Mouse (Mus musculus) megakaryocyte, embryonic 14.5 days (primary cell): Measurements from ENCODE around the gene Usp29. TPM values are rescaled to one million over a fixed set of nuclear protein-coding genes. Genes with fewer than 3 reads are reported as not detected.
"Not testable (repeated sequence)": the region's sequence is repeated elsewhere in the genome, so short reads cannot be mapped to it uniquely, and the experiment has no call there.

Experiments
- H3K27me3 ChIP-seq: replicated peaks from 2 replicates; pipeline ENCODE3; 2012; ENCODE audit warnings: inconsistent platforms
- H3K36me3 ChIP-seq: replicated peaks from 2 replicates; pipeline ENCODE3; 2012; ENCODE audit warnings: low read length, inconsistent platforms, mixed read lengths
- H3K4me1 ChIP-seq: 2 replicates; pipeline ENCODE4 v1.6.1; 2012; ENCODE audit warnings: inconsistent platforms
- H3K4me3 ChIP-seq: replicated peaks from 2 replicates; pipeline ENCODE3; 2012; ENCODE audit warnings: moderate library complexity, mild to moderate bottlenecking, inconsistent platforms
- H3K9me3 ChIP-seq: 2 replicates; pipeline ENCODE4 v1.6.1; 2012; ENCODE audit warnings: inconsistent platforms
- FLI1 ChIP-seq: IDR thresholded peaks from 2 replicates; pipeline ENCODE4 v1.6.1; 2012; ENCODE audit warnings: low read length, inconsistent platforms, mixed read lengths
- GATA1 ChIP-seq: IDR thresholded peaks from 3 replicates; pipeline ENCODE4 v1.6.1; 2012; ENCODE audit warnings: mixed read lengths, low read length, inconsistent platforms, borderline replicate concordance
- polyA plus RNA-seq: library from polyadenylated mRNA; stranded (reverse); fragments of >175 nt; gene quantifications from 2 replicates; pipeline ENCODE4 v1.2.3, GENCODE M21; 2012; ENCODE audit warnings: low replicate concordance; ENCODE audit not compliant: insufficient read depth

Usp29 gene
- polyA plus RNA-seq, 1 experiment = 0.46 TPM

DNA sequence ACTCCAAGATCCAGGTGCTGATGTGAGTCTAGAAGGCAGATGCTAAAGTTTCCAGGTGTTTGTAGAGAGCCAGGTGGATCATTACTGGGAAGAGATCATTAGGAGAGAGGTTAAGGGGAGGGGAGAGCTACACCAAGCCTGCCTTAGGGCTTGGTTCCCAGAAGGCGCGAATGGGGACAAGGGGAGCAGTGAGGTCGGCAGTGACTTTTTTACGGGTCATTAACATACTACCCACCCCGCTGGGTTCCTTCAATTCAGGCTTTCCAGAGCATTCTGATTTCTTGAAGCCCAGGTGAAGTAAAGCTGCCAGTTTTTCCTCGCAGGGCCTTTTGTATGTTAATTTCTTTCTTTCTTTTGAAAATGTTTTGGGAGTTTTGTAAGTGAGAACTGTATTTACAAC, 29.8 kb downstream of the Usp29 start:
- no peaks in the 10 kb centered on the region for H3K4me1 ChIP-seq
- peaks cover 41% of the 10 kb centered on the region for H3K9me3 ChIP-seq
- no peak overlapping the region for H3K4me3 ChIP-seq
- no peaks in the 10 kb centered on the region for H3K36me3 ChIP-seq
- H3K27me3 ChIP-seq = no peaks in the 10 kb centered on the region
- TF ChIP-seq GATA1 = no peak
- no peak for TF ChIP-seq FLI1

DNA sequence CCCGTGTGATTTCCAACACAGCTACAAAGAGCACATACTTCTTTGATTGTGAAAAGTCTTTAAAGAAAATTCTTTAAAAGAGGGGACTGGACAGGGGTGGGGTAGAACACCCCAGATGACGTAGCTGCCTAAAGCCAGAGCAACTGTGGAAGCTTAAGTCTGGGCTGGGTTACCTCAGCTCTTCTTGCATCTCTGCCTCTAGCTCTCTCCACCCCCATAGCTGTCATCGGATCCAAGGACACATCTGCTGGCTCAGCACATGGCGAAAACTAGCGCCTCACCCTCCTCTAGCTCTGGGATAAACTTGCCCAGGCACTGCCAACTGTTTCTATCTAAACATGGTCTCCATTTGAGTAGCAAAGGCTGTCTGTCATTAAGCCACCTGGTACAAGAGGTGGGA, 34.9 kb downstream of the Usp29 start:
- no peak for TF ChIP-seq FLI1
- TF ChIP-seq GATA1 = no peak
- Histone ChIP-seq H3K4me1 (no peaks in the 10 kb centered on the region), H3K9me3 (peaks cover 29% of the 10 kb centered on the region), H3K4me3 (no peak overlapping the region), H3K36me3 (no peaks in the 10 kb centered on the region), H3K27me3 (no peaks in the 10 kb centered on the region)

DNA sequence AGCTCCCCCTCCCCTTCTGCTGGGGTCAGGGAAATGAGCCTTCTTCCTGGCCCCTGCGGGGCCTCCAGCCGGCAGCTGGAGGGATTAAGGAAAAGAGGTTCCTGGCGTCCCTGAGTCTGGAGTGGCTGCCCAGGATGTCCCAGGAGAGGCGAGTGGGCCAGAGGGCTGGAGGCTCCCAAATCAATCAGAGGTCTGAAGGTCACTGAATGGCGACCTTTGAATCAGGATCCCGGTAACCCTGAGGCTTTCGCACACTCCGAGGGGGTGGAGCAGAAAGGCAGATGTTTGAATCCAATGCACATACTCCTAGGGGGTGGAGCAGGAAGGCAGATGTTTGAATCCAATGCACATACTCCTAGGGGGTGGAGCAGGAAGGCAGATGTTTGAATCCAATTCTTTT, 39.9 kb downstream of the Usp29 start:
- Histone ChIP-seq H3K27me3 (no peaks in the 10 kb centered on the region), H3K4me3 (no peak overlapping the region), H3K36me3 (no peaks in the 10 kb centered on the region), H3K4me1 (no peaks in the 10 kb centered on the region), H3K9me3 (peaks cover 35% of the 10 kb centered on the region)
- TF ChIP-seq FLI1 (no peak), GATA1 (no peak)

DNA sequence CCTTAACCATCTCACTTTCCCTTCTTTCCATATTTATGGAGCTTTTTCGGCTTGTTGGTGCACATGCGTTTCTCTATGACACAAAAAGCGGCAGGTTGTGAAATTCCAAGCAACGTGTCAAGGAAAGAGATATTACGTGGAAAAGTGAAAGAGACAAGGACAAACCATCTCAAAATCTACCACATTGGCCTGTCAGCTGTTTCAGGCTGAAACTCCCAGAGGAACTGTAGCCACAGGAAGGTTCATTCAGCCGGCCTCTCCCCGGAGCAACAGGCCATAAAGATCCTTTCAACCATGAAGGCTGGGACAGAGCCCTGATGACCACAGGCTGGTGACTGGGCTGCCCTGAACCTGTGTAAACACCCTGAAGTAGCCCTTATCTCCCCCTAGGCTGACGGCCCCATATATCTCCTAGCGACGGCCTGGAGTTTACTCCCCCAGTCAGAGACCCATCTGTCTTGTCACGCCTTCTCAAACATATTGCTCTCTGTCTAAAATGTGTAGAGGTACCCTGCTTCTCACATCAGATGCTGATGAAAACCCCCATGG, 43.6 kb downstream of the Usp29 start:
- peaks cover 43% of the 10 kb centered on the region for H3K9me3 ChIP-seq
- H3K36me3 ChIP-seq, H3K4me1 ChIP-seq, H3K4me3 ChIP-seq, H3K27me3 ChIP-seq: not testable (repeated sequence)

DNA sequence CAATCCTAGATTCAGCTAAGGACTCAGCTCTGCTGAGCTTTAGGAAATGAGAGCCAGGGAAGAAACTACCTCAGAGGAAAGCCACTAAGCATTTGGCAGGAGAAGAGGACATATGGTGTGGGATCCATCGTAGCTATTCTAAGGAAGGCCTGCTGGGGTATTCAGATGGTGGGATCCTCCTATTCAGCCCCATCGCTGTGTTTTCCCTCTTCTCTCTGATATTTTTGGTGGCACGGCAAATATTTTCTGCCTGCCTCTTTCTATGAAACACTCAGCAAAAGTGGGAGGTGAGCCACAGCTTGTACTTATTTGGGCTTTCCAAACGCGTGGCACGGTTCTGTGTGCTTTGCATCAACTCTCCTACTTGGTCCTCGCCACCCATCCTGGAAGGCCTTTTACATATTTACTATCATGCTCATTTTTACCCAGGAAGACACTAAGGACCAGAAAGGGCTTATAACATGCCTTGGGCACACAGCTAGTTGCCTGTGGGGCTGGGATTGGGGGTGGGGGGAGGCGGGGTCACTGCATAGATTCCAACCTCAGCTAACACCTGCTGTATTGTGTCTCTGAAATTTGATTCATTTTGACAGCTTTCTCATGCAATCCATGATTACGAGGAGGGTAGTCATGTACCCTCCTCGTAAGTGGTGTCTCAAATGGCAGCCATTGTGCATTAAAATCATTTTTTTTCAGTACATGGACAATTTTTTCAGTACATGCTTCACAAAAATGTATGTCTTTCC, 46.1 kb downstream of the Usp29 start:
- H3K27me3 ChIP-seq = no peaks in the 10 kb centered on the region
- TF ChIP-seq FLI1 = no peak
- no peak for TF ChIP-seq GATA1
- peaks cover 36% of the 10 kb centered on the region for H3K9me3 ChIP-seq
- H3K4me3 ChIP-seq = no peak overlapping the region
- no peaks in the 10 kb centered on the region for H3K36me3 ChIP-seq
- H3K4me1 ChIP-seq = no peaks in the 10 kb centered on the region

DNA sequence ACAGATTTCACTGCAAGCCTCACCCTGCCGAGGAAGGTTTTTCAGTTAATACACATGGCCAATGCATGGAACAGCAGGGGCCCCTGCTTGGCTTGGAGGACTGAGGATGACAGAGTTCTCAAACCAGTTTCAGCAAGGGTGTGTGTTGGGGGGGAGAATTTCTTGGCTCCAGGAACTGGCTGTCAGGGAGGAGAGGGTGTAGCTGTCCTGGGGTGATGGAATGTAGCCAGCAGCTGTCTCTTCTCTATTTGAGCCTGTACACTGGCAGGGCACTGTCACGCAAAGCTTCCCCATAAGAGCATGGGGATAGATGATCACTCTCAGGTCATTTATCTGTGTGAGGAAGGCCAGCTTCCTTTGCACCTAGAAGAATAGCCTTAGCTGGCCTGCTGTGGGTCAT, 46.7 kb downstream of the Usp29 start:
- TF ChIP-seq GATA1 (no peak), FLI1 (no peak)
- no peaks in the 10 kb centered on the region for H3K27me3 ChIP-seq
- H3K4me3 ChIP-seq = no peak overlapping the region
- peaks cover 41% of the 10 kb centered on the region for H3K9me3 ChIP-seq
- H3K4me1 ChIP-seq = no peaks in the 10 kb centered on the region
- no peaks in the 10 kb centered on the region for H3K36me3 ChIP-seq

DNA sequence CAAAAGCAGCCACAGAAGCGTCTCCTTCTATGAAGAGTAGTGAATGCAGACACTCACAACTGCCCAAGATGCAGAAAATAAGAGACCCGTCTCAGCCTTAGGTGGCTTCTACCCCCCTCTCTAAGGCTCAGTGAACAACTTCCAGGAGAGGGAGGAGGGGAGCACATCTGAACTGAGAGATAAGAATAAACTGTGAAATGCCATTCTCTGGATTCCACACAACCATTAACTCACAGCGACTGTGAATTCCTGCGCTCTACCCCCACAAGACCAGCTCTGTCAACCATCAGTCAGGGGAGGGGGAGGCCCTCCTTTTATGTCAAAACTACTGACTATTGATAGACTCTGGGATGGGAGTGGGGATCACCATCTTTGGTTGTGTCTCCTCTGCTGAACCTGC, 47.3 kb downstream of the Usp29 start:
- no peaks in the 10 kb centered on the region for H3K36me3 ChIP-seq
- TF ChIP-seq GATA1 (no peak), FLI1 (no peak)
- H3K4me3 ChIP-seq = no peak overlapping the region

DNA sequence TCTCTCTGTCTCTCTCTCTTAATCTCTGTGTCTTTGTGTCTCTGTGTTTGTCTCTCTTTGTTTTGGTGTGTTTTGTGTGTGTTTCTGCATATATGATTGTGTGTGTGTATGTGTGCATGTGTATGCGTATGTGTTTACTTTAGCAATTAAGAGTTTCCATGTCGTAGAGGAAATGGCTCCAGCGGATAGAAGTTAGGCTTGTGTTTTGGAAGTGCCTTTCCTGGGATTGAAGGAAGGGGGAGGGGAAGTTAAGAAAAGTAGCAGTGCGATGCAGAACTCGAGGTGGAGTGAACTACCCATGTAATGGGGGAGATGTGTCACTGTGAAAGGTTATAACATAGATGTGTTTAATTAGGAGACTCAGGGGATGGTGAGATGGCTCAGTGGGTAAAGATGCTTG, 48.8 kb downstream of the Usp29 start:
- TF ChIP-seq GATA1 = no peak
- TF ChIP-seq FLI1 = no peak
- Histone ChIP-seq H3K4me3 (no peak overlapping the region), H3K27me3 (no peaks in the 10 kb centered on the region), H3K4me1 (no peaks in the 10 kb centered on the region), H3K36me3 (no peaks in the 10 kb centered on the region), H3K9me3 (peaks cover 47% of the 10 kb centered on the region)

More for the DNA sequence above, 47.3 kb downstream of the Usp29 start:
- no peaks in the 10 kb centered on the region for H3K27me3 ChIP-seq
- peaks cover 45% of the 10 kb centered on the region for H3K9me3 ChIP-seq
- no peaks in the 10 kb centered on the region for H3K4me1 ChIP-seq

DNA sequence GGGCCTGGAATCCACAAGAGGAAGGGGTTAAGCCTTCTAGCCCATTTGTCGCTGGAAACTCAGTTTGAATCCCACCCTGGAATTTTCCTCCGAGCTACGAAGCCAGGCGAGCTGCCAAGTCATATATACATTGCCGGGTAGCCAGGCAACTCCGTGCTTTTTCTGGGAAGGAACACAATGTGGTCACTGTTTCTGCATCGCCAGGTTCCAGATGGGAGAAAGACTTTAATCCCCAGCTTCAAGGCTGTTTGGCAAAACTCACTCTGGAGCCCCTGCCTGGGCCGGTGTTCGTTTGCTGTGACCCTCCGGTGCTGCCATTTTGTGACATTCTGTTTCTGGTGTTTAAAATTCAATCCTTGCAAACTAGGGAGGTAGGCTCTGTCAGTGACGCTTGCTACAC, 51.2 kb downstream of the Usp29 start:
- no peaks in the 10 kb centered on the region for H3K36me3 ChIP-seq
- H3K4me3 ChIP-seq = no peak overlapping the region
- H3K4me1 ChIP-seq = no peaks in the 10 kb centered on the region
- no peaks in the 10 kb centered on the region for H3K27me3 ChIP-seq
- TF ChIP-seq GATA1 (no peak), FLI1 (no peak)
- peaks cover 33% of the 10 kb centered on the region for H3K9me3 ChIP-seq

DNA sequence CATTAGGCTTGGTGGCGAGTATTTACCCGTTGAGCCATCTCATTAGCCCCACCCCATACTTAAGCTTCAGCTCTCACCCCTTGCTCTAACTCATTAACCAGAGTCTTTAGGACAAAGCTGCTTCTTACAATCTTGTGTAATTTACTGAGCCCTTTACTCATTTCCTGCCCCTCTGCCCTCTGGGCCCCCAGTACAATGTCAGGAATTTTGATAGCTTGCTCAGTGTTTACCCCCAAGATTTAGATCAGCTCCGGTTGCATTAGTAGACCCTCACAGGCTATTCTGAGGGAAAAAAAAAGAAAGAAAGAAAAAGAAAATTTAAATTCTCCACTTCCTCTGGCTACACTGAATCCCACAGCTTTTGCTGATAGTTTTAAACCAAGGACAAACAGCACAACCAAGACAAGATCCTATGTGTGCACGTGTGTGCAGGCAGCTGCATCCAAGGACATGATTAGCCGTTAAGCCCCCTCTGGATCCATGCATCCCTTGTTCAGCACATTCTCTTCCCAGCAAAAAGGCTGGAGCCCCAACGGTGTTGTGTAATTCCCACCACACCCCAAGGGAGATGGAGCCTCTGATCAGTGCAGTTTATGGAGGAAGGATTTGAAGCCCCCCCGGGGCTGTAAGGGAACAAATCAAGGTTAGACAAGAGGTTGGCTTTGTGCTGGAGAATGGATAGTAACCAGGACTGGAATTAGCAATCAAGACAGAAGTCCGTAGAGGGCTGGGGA, 54.1 kb downstream of the Usp29 start:
- no peak for TF ChIP-seq GATA1
- no peak for TF ChIP-seq FLI1
- H3K9me3 ChIP-seq = peaks cover 22% of the 10 kb centered on the region
- H3K36me3 ChIP-seq = no peaks in the 10 kb centered on the region
- no peaks in the 10 kb centered on the region for H3K4me1 ChIP-seq
- no peaks in the 10 kb centered on the region for H3K27me3 ChIP-seq
- no peak overlapping the region for H3K4me3 ChIP-seq

DNA sequence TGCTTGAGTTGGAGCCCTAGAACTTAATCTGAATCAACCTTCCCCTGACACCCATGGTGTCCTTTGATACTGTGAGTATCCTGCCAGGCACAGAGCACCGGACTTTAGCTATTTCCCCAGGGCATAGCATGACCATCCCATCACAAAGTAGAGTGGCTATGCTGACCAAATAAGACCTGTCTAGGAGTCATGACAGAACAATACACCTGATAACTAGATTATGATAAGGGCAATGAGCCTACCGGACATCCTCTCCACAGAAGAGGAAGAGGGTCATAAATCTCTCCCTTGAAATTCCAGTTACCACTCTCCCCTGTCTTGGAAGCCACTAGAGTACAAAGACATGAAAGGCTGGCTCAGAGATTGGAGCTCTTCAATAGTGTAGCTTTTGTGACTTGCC, 56.6 kb downstream of the Usp29 start:
- no peaks in the 10 kb centered on the region for H3K27me3 ChIP-seq
- H3K4me1 ChIP-seq = no peaks in the 10 kb centered on the region
- H3K4me3 ChIP-seq = no peak overlapping the region
- TF ChIP-seq FLI1 (no peak), GATA1 (no peak)
- H3K9me3 ChIP-seq = peaks cover 14% of the 10 kb centered on the region
- H3K36me3 ChIP-seq = no peaks in the 10 kb centered on the region
